Mouse (Mus musculus): ENCODE results near the gene Olfr1202. TPM values are rescaled to one million over a fixed set of nuclear protein-coding genes. Genes with fewer than 3 reads are reported as not detected.

Olfr1202 gene
- not detected in 2 replicates for polyA plus RNA-seq (2012; rRNA removed)

DNA sequence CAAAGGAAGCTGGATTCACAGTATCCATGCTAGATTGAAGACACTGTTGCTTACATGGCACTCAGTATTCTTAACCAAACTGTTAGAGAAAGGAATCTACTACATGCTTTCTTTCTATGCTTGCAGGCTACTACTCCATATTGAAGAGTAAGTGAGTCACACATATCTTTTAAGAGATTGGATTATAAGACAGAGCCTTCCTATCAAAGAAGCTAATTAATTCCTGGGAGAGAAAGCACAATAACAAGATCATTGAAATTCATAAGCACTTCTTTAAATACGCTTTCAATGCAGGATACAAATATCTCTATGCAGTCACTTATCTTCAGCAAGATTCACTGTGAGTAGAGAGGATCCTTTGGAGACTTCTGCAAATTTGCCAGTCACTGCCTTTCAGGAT is at the start of gene Olfr1202:
Gene Olfr1202 (plus strand): TSS at position 301 of the 400 bp plus-strand sequence.
- DNase-seq (ENCODE audit: extremely low spot score in 1 of 2, low spot score in 1 of 2): no peak

DNA sequence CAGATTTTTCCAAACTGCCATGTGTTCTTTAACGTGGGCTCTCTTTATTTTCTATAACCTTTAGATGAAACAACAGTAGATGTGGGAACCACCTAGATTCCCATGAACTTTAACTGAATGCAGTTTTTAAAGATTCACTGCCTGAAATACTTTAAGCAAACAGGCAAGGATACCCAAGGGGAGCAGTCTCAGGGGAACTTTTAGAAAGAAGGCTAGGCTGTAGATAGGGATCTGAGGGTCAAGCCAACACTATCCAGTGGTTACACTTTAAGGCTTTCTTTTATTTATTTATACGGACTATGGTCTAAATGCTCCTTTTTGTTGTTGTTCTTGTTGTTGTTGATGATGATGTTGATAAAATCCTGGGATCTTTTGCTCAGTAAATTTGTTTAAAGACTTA is 43.9 kb upstream of the Olfr1202 start, which contains the start of gene Olfr1200:
Gene Olfr1200 (minus strand): TSS at position 101 of the 400 bp plus-strand sequence.
- no peak for DNase-seq (ENCODE audit: extremely low spot score in 1 of 2, low spot score in 1 of 2)

DNA sequence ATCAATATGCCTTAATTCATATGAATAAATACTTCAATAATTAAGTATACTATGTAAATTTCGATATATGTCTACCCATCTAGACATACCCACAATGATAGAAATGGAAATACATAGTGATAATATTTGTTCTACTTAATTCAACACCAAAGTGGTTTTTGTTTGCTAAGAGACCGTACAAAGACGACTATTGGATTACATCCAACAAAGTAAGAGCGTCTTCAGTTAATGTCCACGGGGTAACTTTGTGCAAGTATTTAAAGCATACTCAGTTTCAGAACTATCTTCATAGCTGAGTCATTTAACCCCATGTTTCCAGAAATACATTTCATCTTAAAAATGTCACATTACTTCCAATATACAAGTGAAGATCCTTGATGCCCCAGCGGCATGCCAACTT is 21.6 kb upstream of the Olfr1202 start, which contains the start of gene Olfr1201:
Gene Olfr1201 (plus strand): TSS at position 301 of the 400 bp plus-strand sequence.
- DNase-seq (ENCODE audit: extremely low spot score in 1 of 2, low spot score in 1 of 2): no peak

DNA sequence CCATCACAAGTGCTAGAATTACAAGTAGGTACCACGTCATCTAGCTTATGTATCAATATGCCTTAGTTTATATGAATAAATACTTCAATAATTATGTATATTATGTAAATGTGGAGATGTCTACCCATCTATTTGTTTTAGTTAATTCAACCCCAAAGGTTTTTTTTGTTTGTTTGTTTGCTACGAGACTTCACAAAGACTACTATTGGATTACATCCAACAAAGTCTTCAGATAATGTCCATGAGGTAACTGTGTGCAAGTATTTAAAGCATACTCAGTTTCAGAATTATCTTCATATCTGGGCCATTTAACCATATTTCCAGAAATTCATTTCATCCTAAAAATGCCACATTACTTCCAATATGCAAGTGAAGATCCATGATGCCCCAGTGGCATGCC is 15.1 kb downstream of the Olfr1202 start, which contains the start of gene Olfr1205:
Gene Olfr1205 (plus strand): TSS at position 301 of the 400 bp plus-strand sequence.
- DNase-seq (ENCODE audit: extremely low spot score in 1 of 2, low spot score in 1 of 2): no peak

DNA sequence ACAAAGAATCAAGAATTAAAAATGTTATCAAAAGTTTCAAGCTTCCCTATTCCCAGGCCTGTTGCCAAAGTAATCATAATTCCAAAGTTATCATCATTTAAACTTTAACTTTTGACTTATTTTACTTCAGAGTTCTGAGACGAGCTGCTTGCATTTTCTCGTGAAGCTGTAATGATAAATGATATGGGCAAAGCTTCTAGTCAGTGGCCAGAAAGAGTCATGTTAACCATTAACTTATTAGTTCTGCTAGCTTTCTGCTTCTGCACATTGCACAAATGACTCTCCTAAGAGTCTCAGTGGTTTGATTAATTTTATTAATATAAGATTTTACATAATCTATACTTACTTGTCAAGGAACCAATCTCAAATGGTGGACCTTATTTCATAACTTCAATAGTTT is 24.2 kb downstream of the Olfr1202 start:
- DNase-seq (ENCODE audit: extremely low spot score in 1 of 2, low spot score in 1 of 2): no peak

DNA sequence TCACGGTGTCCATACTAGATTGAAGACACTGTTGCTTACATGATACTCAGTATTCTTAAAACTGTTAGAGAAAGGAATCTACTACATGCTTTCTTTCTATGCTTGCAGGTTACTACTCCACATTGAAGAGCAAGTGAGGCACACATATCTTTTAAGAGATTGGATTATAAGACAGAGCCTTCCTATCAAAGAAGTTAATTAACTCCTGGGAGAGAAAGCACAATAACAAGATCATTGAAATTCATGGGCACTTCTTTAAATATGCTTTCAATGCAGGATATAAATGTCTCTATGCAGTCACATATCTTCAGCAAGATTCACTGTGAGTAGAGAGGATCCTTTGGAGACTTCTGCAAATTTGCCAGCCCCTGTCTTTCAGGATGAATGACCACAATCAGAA is 34.7 kb downstream of the Olfr1202 start, which contains the start of gene Olfr1204:
Gene Olfr1204 (plus strand): TSS at position 301 of the 400 bp plus-strand sequence.
- DNase-seq (ENCODE audit: extremely low spot score in 1 of 2, low spot score in 1 of 2): no peak

DNA sequence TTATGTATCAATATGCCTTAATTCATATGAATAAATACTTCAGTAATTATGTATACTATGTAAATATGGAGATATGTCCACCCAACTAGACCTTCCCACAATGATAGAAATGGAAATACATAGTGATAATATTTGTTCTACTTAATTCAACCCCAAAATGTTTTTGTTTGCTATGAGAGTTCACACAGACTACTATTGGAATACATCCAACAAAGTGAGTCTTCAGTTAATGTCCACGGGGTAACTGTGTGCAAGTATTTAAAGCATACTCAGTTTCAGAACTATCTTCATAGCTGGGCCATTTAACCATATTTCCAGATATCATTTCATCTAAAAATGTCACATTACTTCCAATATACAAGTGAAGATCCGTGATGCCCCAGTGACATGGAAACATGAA is 48.6 kb downstream of the Olfr1202 start, which contains the start of gene Olfr1206:
Gene Olfr1206 (plus strand): TSS at position 301 of the 400 bp plus-strand sequence.
- DNase-seq (ENCODE audit: extremely low spot score in 1 of 2, low spot score in 1 of 2): no peak

Other genes with a start within 250 kb of the Olfr1202 start
- not detected in 2 replicates for gene Olfr1189, start 228.0 kb upstream of the Olfr1202 start, polyA plus RNA-seq (2012; rRNA removed)
- gene Olfr1191-ps1, start 174.0 kb upstream of the Olfr1202 start, polyA plus RNA-seq (2012; rRNA removed): not detected in 2 replicates
- gene Olfr1192-ps1, start 166.0 kb upstream of the Olfr1202 start, polyA plus RNA-seq (2012; rRNA removed): not detected in 2 replicates
- gene Olfr1193, start 138.9 kb upstream of the Olfr1202 start, polyA plus RNA-seq (2012; rRNA removed): not detected in 2 replicates
- not detected in 2 replicates for gene Olfr1195, start 125.3 kb upstream of the Olfr1202 start, polyA plus RNA-seq (2012; rRNA removed)
- not detected in 2 replicates for gene Olfr1196, start 109.9 kb upstream of the Olfr1202 start, polyA plus RNA-seq (2012; rRNA removed)
- gene Olfr1197, start 82.1 kb upstream of the Olfr1202 start, polyA plus RNA-seq (2012; rRNA removed): not detected in 2 replicates
- not detected in 2 replicates for gene Olfr1198, start 63.1 kb upstream of the Olfr1202 start, polyA plus RNA-seq (2012; rRNA removed)
- gene Olfr1199, start 54.0 kb upstream of the Olfr1202 start, polyA plus RNA-seq (2012; rRNA removed): not detected in 2 replicates
- not detected in 2 replicates for gene Olfr1200, start 44.0 kb upstream of the Olfr1202 start, polyA plus RNA-seq (2012; rRNA removed)
- not detected in 2 replicates for gene Olfr1201, start 21.5 kb upstream of the Olfr1202 start, polyA plus RNA-seq (2012; rRNA removed)
- not detected in 2 replicates for gene Olfr1205, start 15.2 kb downstream of the Olfr1202 start, polyA plus RNA-seq (2012; rRNA removed)
- gene Olfr1204, start 34.8 kb downstream of the Olfr1202 start, polyA plus RNA-seq (2012; rRNA removed): not detected in 2 replicates
- not detected in 2 replicates for gene Olfr1206, start 48.7 kb downstream of the Olfr1202 start, polyA plus RNA-seq (2012; rRNA removed)
- gene Olfr1208, start 87.8 kb downstream of the Olfr1202 start, polyA plus RNA-seq (2012; rRNA removed): not detected in 2 replicates
- gene Olfr1209, start 100.7 kb downstream of the Olfr1202 start, polyA plus RNA-seq (2012; rRNA removed): not detected in 2 replicates
- gene Olfr1211, start 123.6 kb downstream of the Olfr1202 start, polyA plus RNA-seq (2012; rRNA removed): not detected in 2 replicates
- not detected in 2 replicates for gene Olfr1212, start 139.5 kb downstream of the Olfr1202 start, polyA plus RNA-seq (2012; rRNA removed)
- not detected in 2 replicates for gene Gm13762, start 165.8 kb downstream of the Olfr1202 start, polyA plus RNA-seq (2012; rRNA removed)
- gene Olfr1214, start 178.2 kb downstream of the Olfr1202 start, polyA plus RNA-seq (2012; rRNA removed): not detected in 2 replicates
- gene Olfr1215, start 192.5 kb downstream of the Olfr1202 start, polyA plus RNA-seq (2012; rRNA removed): not detected in 2 replicates
- gene Olfr1216, start 203.8 kb downstream of the Olfr1202 start, polyA plus RNA-seq (2012; rRNA removed): not detected in 2 replicates
- gene Olfr1217, start 217.6 kb downstream of the Olfr1202 start, polyA plus RNA-seq (2012; rRNA removed): 0.15 TPM in 1 of 2 replicates, not detected in the other
- not detected in 2 replicates for gene Olfr1218, start 246.7 kb downstream of the Olfr1202 start, polyA plus RNA-seq (2012; rRNA removed)